Mouse (Mus musculus) embryo, embryonic 10 days (tissue): ENCODE results near the gene Pfdn6.

Source experiments
- DNase-seq: peaks from one replicate; pipeline ENCODE4 v3.0.0-alpha.2; 2015; ENCODE audit warnings: low spot score

The Pfdn6 gene

GRCm38 (mm10) chr17:33940206-33940805 lies at the start of gene Pfdn6, which contains the start of gene Wdr46:
TSS of gene Pfdn6 (minus strand) at chr17:33940343.
TSS of gene Wdr46 (plus strand) at chr17:33940660.
- peak; percentile 89 for DNase-seq

- DNase-seq, result peak; percentile 60
Measured at GRCm38 (mm10) chr17:33982136-33982535, 42.0 kb upstream of the Pfdn6 start.

GRCm38 (mm10) chr17:33981192-33981909 lies 41.2 kb upstream of the Pfdn6 start:
- DNase-seq, result peak; percentile 99

GRCm38 (mm10) chr17:33980181-33981035 lies 40.3 kb upstream of the Pfdn6 start:
- DNase-seq, result no peak

GRCm38 (mm10) chr17:33979512-33980050 lies 39.4 kb upstream of the Pfdn6 start:
- no peak for DNase-seq

- DNase-seq, result peak; percentile 75
Measured at GRCm38 (mm10) chr17:33978631-33979031, 38.5 kb upstream of the Pfdn6 start.

GRCm38 (mm10) chr17:33977861-33978557 lies 37.9 kb upstream of the Pfdn6 start:
- DNase-seq, result no peak

- DNase-seq, result no peak
Measured at GRCm38 (mm10) chr17:33973572-33973971, 33.4 kb upstream of the Pfdn6 start.

- DNase-seq, result peak; percentile 73
Measured at GRCm38 (mm10) chr17:33972691-33973090, 32.5 kb upstream of the Pfdn6 start.

- DNase-seq, result no peak
Measured at GRCm38 (mm10) chr17:33969394-33969793, 29.3 kb upstream of the Pfdn6 start.

- DNase-seq, result peak; percentile 55
Measured at GRCm38 (mm10) chr17:33968927-33969326, 28.8 kb upstream of the Pfdn6 start.

- DNase-seq, result peak; percentile 95
Measured at GRCm38 (mm10) chr17:33968489-33968888, 28.3 kb upstream of the Pfdn6 start.

GRCm38 (mm10) chr17:33965846-33966550 lies 25.9 kb upstream of the Pfdn6 start:
- no peak for DNase-seq

- no peak for DNase-seq
Measured at GRCm38 (mm10) chr17:33965082-33965845, 25.1 kb upstream of the Pfdn6 start.

- no peak for DNase-seq
Measured at GRCm38 (mm10) chr17:33962876-33963275, 22.7 kb upstream of the Pfdn6 start.

- DNase-seq, result no peak
Measured at GRCm38 (mm10) chr17:33959948-33960347, 19.8 kb upstream of the Pfdn6 start.

- DNase-seq, result no peak
Measured at GRCm38 (mm10) chr17:33959135-33959534, 19.0 kb upstream of the Pfdn6 start.

GRCm38 (mm10) chr17:33958451-33958850 lies 18.3 kb upstream of the Pfdn6 start:
- DNase-seq, result no peak

- DNase-seq, result no peak
Measured at GRCm38 (mm10) chr17:33957493-33957892, 17.4 kb upstream of the Pfdn6 start.

- DNase-seq, result no peak
Measured at GRCm38 (mm10) chr17:33956336-33956735, 16.2 kb upstream of the Pfdn6 start.
